Mouse (Mus musculus) left cerebral cortex, postnatal 36 days (tissue): ENCODE results near the gene D8Ertd738e. TPM values are rescaled to one million over a fixed set of nuclear protein-coding genes. Genes with fewer than 3 reads are reported as not detected.

ENCODE experiments used
- DNase-seq, 2 experiments: peaks; one replicate each; pipeline ENCODE4 v3.0.0; 2021 to 2022; ENCODE audit warnings: low spot score in 2 of 2, mixed read lengths in 1 of 2
- intact Hi-C: fragments of 180-260 bp; cut with DNase I; formaldehyde crosslinking; loops from one replicate; pipeline ENCODE4 v1.15.1; 2025
- total RNA-seq, 2 experiments: library from RNA; stranded (reverse); gene quantifications; 2 replicates each; pipeline ENCODE4 v1.2.3; 2021

Gene D8Ertd738e
- total RNA-seq, 2 experiments from 2014 or later, result 113 to 146 TPM

- intact Hi-C loops, result no loop called here
- DNase-seq, result no peak
These were observed 42.9 kb downstream of the D8Ertd738e start for GRCm38 (mm10) chr8:84206666-84207065.

- DNase-seq, result no peak
- intact Hi-C loops, result no loop called here
These were observed 44.4 kb downstream of the D8Ertd738e start for GRCm38 (mm10) chr8:84205073-84205472.

- peak in 1 of 2 experiments; percentile 37 for DNase-seq
These were observed 45.3 kb downstream of the D8Ertd738e start for GRCm38 (mm10) chr8:84203975-84204772.

GRCm38 (mm10) chr8:84202938-84203917 is 46.3 kb downstream of the D8Ertd738e start:
- peak; percentile 79 to 85 for DNase-seq

More at GRCm38 (mm10) chr8:84203975-84204772, 45.3 kb downstream of the D8Ertd738e start:
- intact Hi-C loops, result no loop called here

GRCm38 (mm10) chr8:84202466-84202865 is 47.1 kb downstream of the D8Ertd738e start:
- intact Hi-C loops, result no loop called here
- peak in 1 of 2 experiments; percentile 59 for DNase-seq

More at GRCm38 (mm10) chr8:84202938-84203917, 46.3 kb downstream of the D8Ertd738e start:
- intact Hi-C loops, result no loop called here

DNA sequence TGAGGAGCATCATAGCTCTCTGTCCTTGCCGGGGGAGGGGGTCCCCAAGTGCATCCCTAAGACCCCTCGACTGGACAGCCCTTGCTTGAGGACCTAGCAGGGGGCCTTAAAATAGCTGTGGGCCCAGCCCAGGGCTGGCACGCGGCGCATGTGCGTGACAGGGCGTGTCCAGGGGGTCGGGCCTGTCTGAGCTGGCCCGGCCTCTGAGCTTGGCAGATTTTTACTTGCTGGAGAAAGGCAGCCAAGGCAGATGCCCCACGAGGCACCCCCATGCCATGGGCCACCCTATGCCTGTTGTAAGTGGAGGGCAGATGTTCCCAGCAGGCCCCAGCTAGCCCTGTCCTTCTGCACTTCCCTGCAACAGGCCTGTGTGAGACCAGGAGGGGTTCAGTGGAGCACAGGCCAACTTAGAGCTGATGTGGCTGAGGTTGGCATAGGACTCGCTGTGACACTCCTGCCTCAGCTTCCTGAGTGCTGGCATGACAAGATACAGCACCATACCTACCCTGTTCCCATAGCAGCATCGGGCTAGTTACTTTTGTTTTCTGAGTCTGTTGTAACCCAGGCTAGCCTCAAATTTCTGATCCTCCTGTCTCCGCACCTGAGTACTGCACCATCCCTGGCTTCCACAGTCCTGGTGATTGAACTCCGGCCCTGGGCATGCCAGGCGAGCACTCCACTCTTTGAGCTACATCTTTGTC is 47.8 kb downstream of the D8Ertd738e start:
- intact Hi-C loops, result no loop called here
- peak; percentile 61 to 67 for DNase-seq

DNA sequence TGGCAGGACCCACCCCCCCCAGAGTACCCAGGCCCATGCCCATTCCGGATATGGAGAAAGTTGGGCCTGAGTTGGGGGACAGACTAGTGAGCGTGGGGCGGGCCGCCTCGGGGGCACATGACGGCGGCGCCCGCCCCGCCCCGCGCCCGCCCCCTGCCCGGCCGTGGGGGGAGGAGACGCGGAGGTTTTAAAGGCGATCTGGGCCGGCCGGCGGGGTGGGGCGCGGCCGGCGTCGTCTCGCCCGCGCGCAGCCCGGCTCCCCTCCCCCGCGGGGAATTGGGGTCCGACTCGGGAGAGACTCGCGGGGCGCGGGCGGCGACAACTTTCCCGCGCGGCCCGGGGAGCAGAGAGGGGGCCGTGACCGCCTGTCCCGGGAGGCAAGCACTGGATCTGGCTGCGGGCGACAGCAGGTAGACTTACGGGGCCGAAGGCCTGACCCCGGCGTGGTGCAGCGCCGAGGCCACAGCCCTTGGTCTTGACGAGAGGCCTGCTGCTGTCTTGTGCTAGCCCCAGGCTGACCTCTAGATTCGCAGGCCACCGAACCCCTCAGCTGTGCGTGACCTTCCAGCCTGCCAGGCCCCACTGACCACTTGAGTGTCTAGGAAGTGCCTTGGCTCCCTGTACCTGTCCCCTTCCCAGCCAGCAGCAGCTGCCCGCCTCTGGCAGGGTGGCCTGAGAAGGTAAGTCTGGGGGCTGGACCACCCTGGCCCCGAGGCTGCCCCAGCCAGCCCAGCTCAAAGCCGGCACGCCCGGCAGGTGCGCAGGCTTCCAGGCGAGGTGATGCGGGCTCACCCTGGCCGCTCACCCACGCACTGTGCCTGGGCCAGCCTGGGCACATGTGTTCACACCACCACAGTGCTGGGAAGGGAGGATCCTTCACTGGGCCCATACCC is 48.6 kb downstream of the D8Ertd738e start:
- peak in 1 of 2 experiments; percentile 60 for DNase-seq
- intact Hi-C loops, result no loop called here

- intact Hi-C loops, result no loop called here
- peak in 1 of 2 experiments; percentile 17 for DNase-seq
These were observed 49.4 kb downstream of the D8Ertd738e start for GRCm38 (mm10) chr8:84200126-84200555.

GRCm38 (mm10) chr8:84199348-84200125 is 50.0 kb downstream of the D8Ertd738e start:
- intact Hi-C loops, result no loop called here
- DNase-seq, result no peak

GRCm38 (mm10) chr8:84198871-84199270 is 50.6 kb downstream of the D8Ertd738e start:
- intact Hi-C loops, result no loop called here
- DNase-seq, result no peak

DNA sequence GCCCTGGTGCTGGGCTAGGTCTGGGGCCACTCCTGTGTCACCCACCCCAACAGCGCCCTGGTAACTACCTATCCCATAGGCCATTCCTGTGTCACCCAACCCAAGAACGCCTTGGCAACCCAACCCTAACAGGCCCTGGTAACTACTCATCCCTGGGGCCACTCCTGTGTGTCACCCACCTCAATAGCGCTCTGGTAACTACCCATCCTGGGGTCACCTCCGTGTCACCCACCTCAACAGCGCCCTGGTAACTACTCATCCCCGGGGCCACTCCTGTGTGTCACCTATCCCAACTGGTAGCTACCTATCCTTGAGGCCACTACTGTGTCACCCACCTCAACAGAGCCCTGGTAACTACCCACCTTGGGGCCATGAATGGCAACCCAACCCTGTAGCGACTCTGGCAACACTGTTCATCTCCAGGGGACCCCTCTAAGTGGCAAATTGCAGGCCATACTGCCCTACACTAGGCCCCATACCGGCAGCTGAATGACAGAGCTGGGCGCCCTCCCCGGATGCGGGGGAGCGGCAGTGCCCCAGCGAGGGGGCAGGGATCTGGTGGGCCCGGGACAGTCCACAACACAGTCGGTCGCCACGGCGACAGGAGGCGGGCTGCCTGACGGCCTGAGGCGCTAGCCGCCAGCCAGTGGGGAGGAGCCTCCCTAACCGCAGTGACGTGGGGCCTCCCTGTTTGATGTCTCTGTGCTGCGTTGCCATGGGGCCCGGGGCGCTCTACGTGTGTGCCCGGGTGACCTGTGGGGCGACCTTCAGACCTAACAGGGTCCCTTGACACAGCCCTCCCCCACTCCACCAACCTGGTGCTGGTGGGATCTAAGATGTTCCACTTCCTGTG is 51.4 kb downstream of the D8Ertd738e start:
- intact Hi-C loops, result no loop called here

DNA sequence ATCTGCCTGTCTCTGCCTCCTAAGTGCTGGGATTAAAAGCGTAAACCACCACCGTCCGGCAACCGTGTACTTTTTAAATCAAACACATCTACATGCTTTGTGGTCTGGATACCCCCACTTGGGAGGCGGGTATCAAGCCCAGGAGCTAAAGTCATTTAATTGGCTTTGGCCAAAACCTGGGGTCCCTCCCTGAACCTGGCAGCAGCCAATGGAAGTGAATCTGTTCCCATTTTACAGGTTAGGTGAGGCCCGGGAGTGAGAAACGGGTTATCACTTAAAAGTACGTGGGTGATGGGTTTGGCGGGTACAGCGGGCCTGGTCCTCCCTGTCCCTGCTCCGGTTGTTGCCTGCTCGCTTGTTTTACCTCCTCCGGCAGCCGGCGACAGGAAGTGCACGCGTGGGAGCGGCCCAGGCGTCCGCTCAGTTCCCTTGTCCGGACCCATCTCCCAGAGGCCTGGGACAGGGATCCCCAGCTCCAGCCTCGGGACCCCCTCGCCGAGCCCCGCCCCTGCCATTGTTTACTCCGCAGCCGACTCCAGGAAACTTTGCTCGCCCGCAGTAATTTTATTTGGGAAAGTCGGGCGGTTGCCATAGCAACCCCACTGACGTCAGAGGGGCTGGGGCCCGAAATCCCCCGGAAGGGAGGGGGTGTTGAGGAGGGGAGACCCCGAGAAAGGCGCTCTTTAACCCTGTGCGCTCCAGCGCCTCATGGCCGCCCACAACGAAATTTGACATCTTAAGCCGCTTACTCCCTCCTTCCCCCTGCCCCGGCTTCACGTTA is 52.2 kb downstream of the D8Ertd738e start:
- intact Hi-C loops, result no loop called here
- peak; percentile 68 to 73 for DNase-seq

More for the DNA sequence above, 51.4 kb downstream of the D8Ertd738e start:
- DNase-seq, result peak; percentile 83 to 85
